Mouse (Mus musculus) adrenal gland, adult (tissue): ENCODE data around the gene Cdk14.
A peak's percentile ranks its signal among the peaks of the same experiment; 100 is the strongest.

Source experiments
- DNase-seq, 2 experiments: peaks; one replicate each; pipeline ENCODE4 v3.0.0; 2022 to 2023; ENCODE audit warnings: low spot score in 1 of 2; ENCODE audit not compliant: inconsistent age in 2 of 2

Gene Cdk14

GRCm38 (mm10) chr5:5007489-5008152, 412.5 kb downstream of the Cdk14 start:
- DNase-seq: no peak

- DNase-seq: no peak
Measured at GRCm38 (mm10) chr5:5005633-5006032, 414.5 kb downstream of the Cdk14 start.

GRCm38 (mm10) chr5:5004740-5005139, 415.4 kb downstream of the Cdk14 start:
- no peak for DNase-seq

GRCm38 (mm10) chr5:4993192-4993601, 426.9 kb downstream of the Cdk14 start:
- DNase-seq: no peak

GRCm38 (mm10) chr5:4991023-4991422, 429.1 kb downstream of the Cdk14 start:
- DNase-seq: no peak

- DNase-seq: no peak
Measured at GRCm38 (mm10) chr5:4990237-4990636, 429.9 kb downstream of the Cdk14 start.

- DNase-seq: no peak
Measured at GRCm38 (mm10) chr5:4986181-4986580, 433.9 kb downstream of the Cdk14 start.

GRCm38 (mm10) chr5:4979551-4979950, 440.6 kb downstream of the Cdk14 start:
- no peak for DNase-seq

- no peak for DNase-seq
Measured at GRCm38 (mm10) chr5:4973408-4973807, 446.7 kb downstream of the Cdk14 start.

- DNase-seq: peak; percentile 29 to 88
Measured at GRCm38 (mm10) chr5:4962063-4962610, 458.0 kb downstream of the Cdk14 start.

GRCm38 (mm10) chr5:4961636-4962035, 458.5 kb downstream of the Cdk14 start:
- no peak for DNase-seq

GRCm38 (mm10) chr5:4959446-4959845, 460.7 kb downstream of the Cdk14 start:
- DNase-seq: no peak

- no peak for DNase-seq
Measured at GRCm38 (mm10) chr5:4955993-4956392, 464.1 kb downstream of the Cdk14 start.

- no peak for DNase-seq
Measured at GRCm38 (mm10) chr5:4955392-4955791, 464.7 kb downstream of the Cdk14 start.

GRCm38 (mm10) chr5:4949433-4949832, 470.7 kb downstream of the Cdk14 start:
- no peak for DNase-seq

GRCm38 (mm10) chr5:4948090-4948954, 471.8 kb downstream of the Cdk14 start:
- peak in 1 of 2 experiments; percentile 57 for DNase-seq

GRCm38 (mm10) chr5:4935131-4935530, 485.0 kb downstream of the Cdk14 start:
- no peak for DNase-seq

GRCm38 (mm10) chr5:4934491-4934890, 485.6 kb downstream of the Cdk14 start:
- no peak for DNase-seq

- no peak for DNase-seq
Measured at GRCm38 (mm10) chr5:4931539-4932143, 488.5 kb downstream of the Cdk14 start.

GRCm38 (mm10) chr5:4929628-4930027, 490.5 kb downstream of the Cdk14 start:
- no peak for DNase-seq

- DNase-seq: no peak
Measured at GRCm38 (mm10) chr5:4924866-4925265, 495.2 kb downstream of the Cdk14 start.

GRCm38 (mm10) chr5:4918376-4918775, 501.7 kb downstream of the Cdk14 start:
- peak; percentile 23 to 81 for DNase-seq
